Mouse (Mus musculus) kidney, adult 11 months (tissue): ENCODE data around the gene Shmt2.

Experiments used
- DNase-seq: peaks from one replicate; pipeline ENCODE4 v3.0.0; 2022

The Shmt2 gene

DNA sequence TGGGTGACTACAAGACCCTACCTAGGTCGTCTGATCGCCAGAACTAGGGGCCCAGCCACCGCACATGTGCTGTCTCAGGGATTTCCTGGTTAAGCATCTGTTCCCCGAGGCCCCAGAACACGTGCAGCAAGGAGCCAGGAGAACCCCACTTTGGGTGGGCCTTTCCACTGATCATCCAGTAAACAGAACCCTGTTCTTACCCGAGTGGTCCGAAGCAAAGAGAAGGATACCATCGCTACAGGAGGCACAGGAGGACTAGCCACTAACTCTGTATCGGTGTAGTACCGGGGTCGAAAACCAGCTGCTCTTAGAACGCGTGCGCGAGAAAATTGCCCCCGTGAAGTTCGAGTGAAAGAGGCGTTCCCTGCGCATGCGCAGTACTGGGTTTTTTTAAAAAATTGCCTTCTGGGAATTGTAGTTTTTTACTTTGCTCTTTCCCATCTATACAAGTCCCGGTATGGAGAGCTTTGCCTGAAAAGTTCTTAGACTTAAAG, at the start of gene Shmt2:
Gene Shmt2 (minus strand): TSS at position 357 of the 494 bp plus-strand sequence.
- peak; percentile 82 for DNase-seq

DNA sequence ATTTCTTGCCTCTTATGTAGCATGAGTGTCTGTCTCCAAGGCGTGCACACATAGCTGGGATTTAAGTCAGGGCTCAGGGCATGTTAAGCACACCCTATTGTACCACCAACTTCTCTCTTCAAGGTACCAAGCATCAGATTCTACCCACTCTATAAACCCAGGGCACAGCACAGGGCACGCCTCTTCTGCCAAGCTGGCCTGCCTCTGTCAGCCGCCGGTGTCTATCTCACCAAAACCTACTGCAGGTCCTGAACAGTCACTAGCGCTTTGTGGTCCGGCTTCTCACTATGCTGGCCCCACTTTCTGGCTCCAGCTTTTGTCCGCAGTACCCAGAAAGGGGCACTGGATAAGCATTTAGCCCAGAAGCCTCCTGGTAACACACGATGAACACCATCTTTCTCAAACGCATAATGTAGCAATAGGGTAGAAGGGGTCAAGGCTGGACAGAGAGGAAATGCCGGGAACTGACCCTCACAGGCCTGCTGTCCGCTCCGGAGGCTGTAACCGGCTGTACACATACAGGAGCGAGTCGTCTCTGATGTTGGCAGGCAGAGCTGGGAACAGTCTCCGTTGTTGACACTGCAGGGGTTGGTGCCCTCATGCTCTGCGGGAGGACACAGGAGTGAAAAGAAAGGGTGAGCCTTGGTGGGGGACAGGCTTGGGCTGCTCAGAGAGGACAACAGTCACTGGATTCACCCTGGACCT, 48.8 kb upstream of the Shmt2 start:
- peak; percentile 17 for DNase-seq

DNA sequence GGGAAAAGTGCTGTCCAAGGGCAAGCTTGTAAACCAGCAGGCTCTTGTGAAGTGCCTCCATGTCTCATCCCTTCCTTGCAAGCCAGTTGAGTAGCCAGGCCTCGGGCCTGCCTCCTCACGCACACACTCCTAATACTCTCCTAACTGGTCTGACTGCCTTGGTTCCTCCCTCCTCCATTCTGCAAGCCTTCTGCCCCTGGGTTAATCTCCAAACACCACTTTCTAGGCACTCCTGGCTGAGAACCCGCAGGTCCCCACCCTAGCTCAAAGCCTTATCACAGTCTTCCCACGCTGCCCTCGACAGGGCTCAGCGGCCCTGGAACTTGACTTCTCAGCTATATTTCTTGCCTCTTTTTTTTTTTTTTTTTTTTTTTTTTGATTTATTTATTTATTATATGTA, 48.1 kb upstream of the Shmt2 start:
- no peak for DNase-seq

DNA sequence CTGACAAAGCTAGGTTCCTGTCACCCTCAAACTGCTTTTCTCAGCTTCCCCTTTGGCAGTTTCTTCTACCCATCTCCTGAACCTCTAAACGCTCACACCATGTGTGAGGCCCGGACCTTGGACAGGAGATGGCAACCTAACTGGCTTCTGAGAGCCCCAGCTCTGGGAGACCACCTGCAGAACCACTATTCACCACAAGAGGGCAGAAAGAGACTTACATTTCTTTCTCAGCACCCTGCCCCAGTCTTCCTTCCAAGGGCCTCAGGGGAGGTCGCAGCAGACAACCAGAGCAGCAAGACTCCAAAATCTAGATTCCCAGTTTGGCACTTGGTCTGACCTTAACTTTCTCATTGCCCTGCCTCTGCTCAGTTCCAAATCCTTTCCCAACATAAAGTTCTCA, 47.2 kb upstream of the Shmt2 start:
- peak; percentile 74 for DNase-seq

DNA sequence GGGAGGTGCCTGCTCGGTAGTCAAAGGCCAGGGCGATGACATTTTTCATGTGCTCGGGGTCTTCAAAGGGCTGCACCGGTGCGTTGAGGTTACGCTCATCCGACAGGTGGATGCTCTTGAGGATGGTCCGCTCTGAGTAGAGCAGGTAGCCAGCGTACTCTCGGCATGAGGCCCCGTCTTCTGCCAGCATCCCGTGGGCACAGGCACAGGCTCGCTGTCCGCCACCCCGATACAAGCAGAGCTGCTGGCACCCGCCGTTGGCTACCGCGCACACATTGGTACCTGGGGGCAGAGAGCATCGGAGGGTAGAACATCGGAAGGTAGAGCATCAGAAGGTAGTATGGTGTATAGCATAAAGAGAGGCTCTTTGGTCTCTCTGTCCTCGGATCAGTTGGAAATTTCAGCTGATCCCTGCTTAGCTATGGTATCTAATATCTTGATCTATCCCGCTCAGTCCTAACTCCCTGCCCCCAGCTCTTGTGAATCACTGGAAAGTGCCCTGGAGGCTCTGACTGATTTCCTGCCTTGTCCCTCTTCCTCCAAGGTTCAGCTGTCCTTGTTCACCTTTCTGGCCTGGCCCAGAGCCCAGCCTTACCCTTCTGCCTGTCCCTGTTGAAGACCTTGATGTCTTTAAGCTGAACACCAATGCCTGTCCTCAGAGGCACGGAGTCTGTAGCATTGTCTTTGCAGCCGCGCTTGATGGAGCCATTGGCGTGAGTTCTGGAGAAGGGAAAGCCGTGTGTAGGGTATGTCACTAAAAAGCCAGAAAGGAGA, 44.5 kb upstream of the Shmt2 start:
- DNase-seq = no peak

DNA sequence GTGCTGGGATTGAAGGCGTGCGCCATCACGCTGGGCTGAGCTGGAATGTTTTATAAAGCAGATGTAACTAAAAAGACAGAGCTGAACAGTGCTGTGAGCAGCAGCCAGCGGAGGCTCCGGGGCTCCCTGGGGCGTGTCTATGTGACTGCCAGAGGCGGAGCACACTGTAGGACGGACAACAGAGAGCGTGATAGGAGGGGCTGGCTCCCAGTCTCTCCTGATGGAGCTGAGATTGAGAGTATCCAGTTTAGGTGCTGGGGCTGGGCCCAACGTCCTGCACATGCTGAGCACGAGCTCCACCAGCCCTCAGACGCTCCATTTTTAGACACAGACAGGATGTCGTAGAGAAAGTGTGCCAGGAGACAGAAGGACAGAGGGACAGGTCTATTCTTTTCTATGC, 42.1 kb upstream of the Shmt2 start:
- DNase-seq = no peak

DNA sequence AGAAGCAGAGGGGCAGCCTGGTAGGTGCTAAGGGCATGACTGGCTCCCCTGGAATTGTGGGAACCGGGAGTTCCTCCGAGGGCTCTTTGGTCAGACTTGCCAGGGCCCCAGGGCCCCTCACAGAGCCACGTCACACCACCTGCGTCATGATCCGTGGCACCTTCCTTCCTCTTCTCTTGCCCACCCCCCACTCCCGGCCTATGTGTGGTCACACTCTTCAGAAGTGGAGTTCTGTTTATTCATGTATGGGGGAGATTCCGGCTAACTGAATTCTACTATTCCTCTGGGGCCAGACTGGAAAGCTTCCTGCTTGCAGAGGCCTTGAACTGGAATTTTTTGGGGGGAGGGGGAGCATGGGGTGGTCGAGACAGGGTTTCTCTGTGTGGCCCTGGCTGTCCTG, 41.6 kb upstream of the Shmt2 start:
- no peak for DNase-seq

DNA sequence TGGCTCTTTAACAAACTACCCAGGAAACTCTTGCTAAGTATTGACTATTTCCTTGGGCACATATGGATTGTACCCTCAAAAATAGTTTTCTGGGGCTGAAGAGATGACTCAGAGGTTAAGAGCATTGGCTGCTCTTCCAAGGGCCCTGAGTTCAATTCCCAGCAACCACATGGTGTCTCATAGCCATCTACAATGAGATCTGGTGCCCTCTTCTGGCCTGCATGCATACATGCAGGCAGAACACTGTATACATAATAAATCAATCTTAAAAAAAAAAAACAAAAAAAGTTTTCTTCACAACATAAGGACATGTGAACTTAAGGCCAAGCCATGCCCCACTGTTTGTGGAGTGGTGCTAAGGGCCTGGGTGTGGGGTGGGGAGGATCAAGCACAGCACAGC, 38.9 kb upstream of the Shmt2 start:
- DNase-seq = no peak

DNA sequence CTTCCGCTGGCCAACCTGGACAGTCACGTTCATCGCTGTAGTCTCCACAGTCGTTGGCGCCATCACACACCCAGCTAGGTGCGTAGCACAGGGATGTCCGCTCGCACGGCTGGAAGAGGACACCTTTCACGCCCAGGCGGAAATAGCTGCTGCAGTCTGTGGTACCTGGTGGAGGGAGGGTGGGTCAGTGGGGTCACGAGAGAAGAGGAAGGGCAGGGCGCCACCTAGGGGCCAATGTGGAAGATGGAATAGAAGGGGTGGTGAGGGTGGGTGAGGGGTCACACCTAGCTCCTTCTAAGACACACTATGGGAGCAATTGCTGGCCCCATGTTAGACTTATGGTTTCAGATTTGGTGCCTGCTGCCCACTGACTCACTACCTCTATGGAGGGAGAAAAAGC, 35.2 kb upstream of the Shmt2 start:
- no peak for DNase-seq

DNA sequence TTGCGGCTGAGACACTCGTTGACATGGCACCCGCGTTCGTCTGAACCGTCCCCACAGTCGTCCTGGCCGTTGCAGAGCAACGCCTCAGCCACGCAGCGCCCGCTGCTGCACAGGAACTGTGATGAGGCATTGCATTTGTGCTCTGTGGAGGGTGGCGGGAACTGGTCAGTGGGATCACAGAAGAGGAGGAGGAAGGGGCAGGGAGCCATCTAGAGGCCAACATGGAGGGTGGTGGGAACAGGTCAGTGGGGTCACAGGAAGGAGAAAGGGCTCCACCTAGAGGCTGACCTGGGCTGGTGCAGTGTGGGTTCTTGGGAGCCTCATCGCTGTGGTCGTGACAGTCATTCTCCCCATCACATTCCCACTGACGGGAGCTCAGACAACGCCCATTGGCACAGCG, 33.5 kb upstream of the Shmt2 start:
- no peak for DNase-seq

DNA sequence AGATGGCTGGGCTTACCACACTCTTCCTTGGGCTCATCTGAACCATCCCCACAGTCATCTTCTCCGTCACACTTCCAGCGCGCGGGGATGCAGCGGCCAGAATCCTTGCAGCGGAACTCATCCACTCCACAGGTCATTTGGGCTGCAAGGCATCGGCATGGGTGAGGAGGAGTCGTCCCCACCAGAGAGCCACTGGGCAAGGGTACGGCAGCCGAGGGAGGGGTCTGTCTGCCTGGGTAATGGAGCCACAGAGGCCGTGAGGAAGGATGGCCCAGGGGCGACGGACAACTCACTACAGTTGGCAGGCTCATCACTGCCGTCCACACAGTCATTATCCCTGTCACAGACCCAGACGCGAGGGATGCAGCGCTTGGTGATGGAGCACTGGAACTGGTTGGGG, 27.6 kb upstream of the Shmt2 start:
- DNase-seq = no peak

DNA sequence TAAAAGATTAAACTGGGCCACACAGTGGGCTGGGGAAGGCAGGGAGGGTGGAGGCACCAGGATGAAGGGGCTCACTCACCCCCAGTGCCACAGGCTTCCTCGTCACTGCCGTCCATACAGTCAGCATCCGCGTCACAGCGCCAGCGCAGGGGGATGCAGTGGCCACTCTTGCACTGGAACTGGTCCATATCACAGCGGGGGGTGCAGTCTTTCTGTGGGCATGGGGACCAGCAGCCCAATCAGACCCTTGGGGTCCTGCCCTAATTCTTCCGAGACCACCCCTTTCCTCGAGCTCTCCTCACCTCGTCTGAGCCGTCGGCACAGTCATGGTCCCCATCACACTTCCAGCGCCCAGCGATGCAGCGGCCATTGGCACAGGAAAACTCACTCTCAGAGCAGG, 26.0 kb upstream of the Shmt2 start:
- no peak for DNase-seq

DNA sequence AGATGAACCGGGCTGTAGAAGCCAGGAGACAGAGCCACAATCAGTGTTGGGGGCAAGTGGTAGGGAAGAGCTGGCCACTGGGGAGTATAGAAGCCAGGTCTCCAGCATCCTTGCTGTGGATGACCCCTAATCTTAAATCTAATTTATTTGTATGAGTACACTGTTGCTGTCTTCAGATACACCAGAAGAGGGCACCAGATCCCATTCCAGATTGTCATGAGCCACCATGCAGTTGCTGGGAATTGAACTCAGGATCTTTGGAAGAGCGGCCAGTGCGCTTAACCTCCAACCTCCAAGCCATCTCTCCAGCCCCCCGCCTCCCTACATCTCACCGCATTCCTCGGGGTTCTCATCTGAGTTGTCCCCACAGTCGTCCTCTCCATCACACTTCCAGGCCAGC, 24.3 kb upstream of the Shmt2 start:
- no peak for DNase-seq

DNA sequence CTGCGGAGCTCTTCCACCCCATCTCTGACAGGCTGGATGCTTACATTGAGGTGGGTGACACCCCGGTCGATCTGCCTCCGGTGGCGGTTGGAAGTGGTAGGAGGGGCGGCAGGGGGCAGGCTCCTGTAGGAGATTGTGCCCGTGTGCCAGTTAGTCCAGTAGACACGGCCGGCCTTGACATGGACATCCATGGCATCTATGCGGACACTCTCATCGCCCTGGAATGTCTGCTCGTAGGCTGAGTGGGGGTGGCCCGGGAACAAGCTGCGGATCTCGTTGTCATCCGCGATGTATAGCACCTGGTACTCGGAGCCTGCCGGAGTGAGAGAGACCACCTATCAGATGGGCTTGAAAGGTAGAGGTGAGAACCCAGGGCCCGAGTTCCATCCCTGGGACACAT, 22.1 kb upstream of the Shmt2 start:
- DNase-seq = no peak

DNA sequence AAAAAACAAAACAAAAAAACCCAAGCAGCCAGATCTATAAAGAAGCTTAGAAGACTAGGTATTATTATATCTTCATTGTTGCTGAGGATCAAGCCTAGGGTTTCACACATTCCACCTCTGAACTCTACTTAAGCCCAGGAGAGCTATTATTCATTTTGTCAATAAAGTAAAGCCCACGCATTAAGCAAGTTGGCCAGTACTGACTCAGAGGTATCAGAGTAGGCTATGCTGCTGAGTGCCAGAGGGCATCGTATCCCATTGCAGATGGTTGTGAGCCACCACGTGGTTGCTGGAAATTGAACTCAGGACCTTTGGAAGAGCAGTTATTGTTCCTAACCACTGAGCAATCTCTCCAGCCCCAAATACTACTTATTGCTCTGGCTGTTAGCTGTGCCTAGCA, 21.7 kb upstream of the Shmt2 start:
- no peak for DNase-seq

DNA sequence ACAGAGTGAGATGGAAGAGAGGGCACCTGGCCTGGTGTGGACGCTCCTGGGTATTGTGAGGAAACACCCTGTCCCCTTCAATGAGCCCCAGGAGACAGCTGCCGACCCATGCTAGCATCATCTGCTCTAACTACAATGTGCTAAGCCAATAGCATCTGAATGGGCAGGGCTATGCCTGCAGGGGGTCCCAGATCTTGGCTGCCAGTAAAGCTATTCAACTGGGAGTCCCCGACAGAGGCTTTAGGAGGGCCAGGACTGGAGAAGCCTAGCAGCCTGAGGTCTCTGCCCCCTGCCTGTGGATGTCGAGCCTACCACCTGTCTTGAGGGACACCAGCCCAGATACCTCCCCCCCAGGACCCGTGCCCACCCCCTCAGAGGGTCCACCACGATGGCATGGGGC, 20.5 kb upstream of the Shmt2 start:
- DNase-seq = no peak

DNA sequence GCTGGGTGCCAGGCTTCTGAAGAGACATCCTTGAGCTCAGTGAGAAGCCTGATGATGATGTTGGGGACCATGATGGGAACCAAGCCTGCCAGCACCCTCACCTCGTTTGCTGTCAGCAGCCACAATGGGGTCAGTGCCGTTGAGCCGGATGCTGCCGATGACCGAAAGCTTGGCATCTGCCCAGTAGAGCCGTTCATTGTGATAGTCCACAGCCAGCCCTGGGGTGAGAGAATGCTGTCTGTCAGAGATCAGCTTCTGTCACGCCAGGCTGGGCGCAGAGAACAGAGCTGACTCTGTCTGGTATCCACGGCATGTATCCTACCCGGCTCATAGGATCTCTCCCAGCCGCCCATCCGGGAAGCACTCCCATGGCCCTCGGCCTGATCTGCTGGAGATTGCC, 19.8 kb upstream of the Shmt2 start:
- DNase-seq = no peak

DNA sequence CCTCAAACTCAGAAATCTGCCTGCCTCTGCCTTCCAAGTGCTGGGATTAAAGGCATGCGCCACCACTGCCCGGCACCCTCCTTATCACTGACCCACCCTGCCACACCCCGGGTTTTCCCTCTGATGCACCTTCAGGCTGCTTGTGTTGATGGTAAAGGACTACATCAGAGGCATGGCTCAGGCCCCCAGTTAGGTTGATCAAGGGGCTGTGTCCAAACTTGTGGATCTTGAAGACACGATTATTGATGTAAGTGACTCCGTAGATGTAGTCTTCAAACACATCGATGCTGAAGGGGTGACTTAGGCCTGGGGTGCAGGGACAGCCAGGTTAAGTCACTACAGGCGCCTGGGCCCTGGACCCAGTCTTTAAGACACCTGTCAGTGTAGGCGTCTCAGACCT, 19.3 kb upstream of the Shmt2 start:
- DNase-seq = no peak

DNA sequence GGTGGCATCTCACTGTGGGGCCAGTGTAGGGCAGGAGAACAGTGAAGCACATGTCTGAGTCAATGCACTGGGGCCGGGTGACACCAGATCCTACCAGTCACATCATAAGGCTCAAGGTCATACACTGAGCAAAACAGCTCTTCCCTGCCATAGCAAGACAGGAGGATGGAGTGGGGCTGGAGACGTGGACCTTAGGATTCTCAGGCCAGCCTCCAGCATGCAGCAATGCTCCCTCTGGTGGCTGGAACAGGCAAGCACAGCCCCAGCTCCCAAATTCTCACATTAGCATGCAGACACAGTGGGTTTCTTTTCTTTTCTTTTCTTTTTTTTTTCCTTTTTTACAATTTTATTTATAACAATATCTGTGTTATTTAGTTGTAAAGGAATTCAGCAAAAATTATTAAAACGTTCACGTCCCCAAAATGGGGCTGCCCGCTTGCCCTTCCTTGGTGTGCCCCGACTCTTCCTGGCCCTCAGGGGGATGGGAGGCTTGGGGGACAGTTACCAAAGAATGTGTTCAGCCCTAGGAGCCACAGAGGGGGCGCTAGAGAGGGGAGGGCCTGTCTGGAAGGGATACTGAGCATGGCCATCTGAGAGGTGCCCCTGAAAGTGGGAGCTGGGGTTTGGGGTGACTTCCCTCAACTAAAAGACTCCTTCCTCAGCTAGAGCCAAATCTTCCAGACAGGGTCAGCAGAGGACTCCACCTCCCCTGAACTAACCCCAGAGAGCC, 15.8 kb upstream of the Shmt2 start:
- peak; percentile 76 for DNase-seq

DNA sequence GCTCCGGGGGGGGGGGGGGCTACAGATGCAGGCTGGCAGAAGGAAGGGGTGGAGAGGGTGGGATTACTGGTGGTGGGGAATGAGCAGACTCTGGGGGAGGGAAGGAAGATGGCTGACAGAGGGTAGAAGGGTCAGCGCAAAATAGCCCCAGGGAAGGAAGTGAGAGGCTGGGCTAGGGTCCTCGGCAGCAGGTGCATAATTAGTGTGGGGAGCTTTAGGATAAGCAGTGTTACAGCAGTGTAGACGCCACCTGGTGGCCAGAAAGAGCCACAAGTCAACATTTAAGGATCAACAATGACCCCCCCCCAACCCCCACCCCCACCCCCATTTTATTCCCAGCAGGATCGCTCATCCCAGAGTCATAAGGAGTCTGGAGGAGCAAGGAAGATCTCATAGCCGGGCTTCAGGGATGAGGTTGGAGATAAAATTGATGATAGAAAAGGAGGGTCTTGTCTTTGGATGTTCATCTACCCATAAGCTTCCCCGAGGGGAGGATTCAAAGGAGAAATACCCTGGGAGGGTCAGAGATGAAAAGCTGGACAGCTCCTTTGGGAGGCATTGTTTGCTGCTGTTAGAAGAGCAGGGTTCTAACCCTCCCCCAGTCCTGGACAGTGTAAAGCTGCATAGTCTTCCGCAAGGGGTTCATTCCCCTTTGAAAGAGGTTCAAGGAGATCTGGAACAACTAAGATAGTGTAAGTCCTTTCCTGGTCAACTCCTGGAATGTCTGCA, 14.5 kb upstream of the Shmt2 start:
- DNase-seq = no peak

DNA sequence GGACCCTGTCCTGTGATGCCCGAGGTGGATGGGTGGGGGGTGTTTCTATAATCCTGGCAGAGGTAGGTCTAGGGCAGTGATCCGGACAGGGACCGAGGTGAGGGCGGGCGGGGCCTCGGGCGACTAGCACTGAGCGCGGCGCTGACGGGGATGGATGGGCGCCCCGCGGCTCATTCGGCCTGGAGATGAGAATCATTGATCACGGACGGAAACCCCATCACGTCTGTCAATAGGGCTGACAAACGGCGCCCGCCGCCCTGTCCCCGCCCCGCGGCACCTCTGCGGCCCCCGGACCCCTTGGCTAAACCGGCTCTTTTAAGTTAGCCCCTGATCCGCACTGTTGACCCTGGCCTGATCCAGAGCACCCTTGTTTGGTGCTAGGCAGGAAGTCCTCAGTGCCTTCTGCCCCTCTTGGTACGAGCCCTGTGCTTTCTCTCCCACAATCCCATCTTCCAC, 12.7 kb upstream of the Shmt2 start:
- DNase-seq = no peak

DNA sequence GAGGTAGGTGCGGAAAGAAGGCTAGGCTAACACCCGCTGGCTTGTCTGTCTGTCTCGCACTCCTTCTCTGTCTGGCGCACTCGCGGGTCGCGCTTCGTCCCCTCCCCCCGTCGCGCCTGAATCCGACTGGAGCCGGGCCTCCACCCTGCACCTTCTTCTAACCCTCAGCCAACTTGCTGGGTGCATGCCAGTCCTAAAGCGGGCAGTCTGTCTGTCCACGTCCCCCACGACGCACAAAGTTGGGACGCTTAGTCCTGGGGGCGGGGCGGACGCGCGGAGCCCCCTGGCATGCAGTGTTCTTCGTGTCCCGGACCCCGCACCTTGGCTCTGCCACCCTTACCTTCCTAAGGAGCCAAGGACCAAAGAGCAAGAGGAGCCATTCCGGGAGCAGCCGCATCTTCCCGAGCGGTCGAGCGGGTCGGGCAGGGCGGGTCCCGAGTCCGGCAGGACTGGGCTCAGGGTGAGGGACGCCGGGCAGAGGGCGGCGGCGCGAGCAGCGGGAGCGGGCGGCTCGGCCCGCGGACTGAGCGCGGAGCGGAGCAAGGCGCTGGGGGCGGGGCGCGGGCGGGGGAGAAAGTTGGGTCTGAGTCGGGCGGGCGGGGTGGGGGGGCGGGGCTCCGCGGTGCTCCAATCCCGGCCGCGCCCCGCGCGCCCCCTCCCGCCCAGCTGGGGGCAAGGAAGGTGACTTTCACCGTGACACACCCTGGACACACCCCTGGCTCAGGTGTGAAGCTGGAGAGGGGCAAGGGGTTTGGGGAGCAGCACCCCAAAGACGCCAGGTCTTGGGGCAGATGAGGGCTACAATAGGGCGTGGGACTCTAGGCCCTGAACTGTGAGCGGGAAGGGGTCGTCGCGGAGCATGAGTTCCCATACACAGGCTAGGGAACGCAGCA, 12.0 kb upstream of the Shmt2 start, which contains the start of gene Nxph4:
Gene Nxph4 (minus strand): TSS at position 524 of the 893 bp plus-strand sequence.
- DNase-seq = peak; percentile 42
